Mouse (Mus musculus) regulatory T cell (primary cell): Measurements from ENCODE around the gene Prss35.

Experiments
- in situ Hi-C: fragments of 300-600 bp; cut with MboI, MseI; formaldehyde crosslinking; loops from one replicate; pipeline ENCODE4 v1.15.1; 2025; ENCODE audit warnings: high pct_unique_total_duplicates

The Prss35 gene

DNA sequence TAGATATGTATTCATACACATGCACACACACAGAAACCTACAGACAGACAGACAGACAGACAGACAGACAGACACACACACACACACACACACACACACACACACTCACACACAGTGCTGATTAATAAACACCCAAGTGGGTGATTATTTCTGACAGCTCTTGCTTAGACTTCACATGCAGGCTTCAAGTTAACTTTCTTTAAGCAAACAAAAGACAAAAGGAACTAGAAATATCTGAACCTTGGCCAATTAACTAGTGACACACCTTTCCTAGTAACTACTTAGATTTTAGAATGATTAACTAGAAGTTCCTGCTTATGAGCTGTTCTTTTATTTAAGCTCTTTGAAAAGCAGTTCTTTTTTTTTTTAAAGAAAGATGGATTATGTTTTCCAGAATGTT is 9.1 kb upstream of the Prss35 start:
- in situ Hi-C loops, result no loop called here

DNA sequence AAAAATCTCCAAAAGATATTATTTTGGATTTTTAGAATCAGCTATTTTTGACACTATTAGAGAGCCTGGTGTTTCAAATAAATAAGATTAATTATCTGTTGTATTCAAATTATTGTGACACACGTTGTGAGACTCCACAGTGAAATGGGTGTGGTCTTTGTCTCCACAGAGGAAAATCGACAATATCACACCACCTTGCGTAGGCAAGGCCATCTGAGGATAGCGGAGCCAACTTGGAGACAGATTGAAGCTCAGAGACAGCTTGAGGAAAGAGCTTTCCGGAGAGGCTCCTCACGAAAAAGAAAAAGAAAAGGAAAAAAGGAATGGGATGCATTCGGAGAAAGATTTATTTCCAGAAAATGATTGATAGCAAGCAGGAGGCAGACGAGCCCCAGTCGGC is 8.7 kb upstream of the Prss35 start:
- in situ Hi-C loops, result no loop called here

DNA sequence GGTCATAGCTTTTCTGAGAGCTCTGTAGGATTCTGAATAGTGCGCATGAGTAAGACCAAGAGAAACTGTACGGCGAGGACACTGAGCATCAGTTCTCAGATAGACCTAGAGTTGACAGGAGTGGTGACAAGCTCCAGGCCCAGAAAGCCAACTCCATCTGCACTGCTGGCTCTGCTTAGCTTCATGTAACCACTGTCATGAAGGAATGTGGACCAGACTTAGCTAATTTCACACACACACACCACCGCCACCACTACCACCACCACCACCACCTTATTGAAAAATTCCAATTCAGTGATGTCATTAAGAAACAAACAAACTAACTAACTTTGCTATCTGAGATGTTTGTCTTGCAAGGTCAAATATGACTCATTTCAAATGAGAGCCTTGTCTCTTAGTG is 6.5 kb upstream of the Prss35 start:
- in situ Hi-C loops, result no loop called here

DNA sequence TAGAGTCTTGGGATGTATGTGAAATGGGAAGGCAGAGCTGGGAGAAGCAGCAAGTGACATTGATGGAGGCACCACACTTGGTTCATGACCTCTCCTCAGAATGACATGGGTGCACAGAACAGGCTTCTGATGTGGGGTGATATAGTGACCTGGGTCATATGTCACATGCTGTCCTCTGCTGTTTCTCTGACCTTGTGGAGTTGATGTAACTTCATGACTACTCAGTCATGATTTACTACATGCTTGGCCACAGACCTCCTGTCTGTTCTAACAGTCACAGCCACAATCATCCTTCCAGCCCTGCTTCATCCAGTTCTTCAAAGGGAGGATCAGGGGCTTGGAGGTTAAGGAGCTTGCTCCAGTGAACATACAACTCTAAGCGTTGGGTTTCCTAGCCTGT is 5.4 kb upstream of the Prss35 start:
- in situ Hi-C loops, result no loop called here

DNA sequence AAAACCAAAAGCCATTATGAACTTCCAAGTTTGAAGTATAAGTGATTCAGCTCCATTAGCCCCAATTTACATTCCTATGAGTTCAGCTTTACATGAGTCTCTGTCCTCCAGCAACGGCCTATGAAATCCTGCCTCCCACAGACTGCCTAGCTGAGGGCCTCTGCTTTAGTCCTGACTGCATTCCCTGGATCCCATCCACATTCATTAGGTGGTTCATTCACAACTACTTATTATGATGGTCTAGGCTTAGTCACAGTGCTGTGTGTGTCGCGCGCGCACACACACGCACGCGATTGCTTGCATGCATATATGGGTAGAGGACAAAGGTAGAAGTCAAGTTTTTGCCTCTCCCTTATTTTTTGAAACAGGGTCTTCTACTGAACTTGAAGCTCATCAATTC is 4.6 kb upstream of the Prss35 start:
- in situ Hi-C loops, result no loop called here

DNA sequence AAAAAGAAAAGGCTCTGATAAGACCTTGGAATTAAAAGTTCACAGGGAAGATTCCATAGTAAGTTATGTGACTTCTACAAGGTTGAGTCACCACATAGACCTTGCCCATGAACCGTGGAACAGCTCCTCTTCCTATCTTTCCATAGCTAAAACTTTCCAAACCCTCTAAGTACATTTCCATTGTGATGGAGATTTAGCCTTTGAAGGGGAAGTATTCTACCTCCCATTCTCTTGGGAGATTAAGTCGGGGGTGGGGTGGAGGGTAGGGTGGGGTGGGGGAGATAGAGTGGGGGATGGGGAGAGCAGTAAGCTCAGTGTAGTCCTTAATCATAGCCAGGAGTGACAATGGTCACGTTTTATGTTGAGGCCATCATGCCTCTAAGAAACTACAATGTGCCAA is 3.5 kb upstream of the Prss35 start:
- in situ Hi-C loops, result no loop called here

DNA sequence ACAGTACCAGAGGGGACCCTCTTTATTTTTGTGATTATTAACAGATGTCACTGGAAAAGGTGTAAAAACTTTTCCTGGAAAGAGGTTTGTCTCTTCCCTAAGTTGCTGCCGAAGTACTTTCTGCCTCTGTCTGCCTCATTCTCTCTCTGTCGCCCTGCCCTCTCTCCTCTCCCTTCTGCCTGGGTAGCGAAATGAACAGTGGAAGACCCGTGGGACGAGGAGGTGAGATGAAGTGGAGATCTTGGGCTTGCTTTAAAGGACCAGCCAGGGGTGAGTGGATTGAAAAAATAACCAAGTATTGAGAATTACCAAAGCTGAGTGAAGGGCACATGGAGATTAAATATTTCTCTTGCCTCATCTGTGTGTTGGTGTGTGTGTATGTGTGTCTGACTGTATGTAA is 592 bp downstream of the Prss35 start:
- in situ Hi-C loops, result no loop called here

DNA sequence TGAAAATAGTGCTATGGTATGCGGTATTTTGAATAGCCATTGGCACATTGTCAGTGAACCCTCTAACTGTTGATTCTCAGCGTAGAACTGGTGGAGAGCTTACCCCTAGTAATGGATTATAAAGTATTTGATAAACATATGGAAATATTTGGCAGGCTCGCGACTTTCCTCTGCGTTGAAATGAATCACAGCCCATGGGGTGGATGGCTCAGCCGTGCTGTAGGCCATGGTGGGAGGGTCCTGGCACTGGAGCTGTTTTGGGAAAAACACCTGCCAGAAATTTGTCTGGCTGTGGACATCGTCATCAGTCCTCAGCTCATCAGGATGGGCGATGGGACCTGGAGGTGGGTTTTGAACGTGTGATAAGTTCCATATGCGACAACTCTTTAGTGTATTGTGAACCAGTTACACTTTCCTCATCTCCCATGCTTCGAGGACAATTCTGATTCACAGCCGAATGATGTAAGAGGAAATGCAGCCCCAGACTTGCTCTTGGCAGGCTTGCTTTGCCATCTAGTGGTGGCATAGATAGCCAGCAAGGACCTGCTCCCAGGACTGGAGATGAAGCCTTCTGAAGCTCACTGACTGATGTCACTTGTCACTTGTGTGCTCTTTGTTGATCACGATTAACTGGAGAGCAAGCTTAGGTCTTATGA is 2.6 kb downstream of the Prss35 start:
- in situ Hi-C loops, result loop anchor here (5.0 kb wide), 1 partner anchor 154 kb away; no protein-coding TSS in a partner anchor

DNA sequence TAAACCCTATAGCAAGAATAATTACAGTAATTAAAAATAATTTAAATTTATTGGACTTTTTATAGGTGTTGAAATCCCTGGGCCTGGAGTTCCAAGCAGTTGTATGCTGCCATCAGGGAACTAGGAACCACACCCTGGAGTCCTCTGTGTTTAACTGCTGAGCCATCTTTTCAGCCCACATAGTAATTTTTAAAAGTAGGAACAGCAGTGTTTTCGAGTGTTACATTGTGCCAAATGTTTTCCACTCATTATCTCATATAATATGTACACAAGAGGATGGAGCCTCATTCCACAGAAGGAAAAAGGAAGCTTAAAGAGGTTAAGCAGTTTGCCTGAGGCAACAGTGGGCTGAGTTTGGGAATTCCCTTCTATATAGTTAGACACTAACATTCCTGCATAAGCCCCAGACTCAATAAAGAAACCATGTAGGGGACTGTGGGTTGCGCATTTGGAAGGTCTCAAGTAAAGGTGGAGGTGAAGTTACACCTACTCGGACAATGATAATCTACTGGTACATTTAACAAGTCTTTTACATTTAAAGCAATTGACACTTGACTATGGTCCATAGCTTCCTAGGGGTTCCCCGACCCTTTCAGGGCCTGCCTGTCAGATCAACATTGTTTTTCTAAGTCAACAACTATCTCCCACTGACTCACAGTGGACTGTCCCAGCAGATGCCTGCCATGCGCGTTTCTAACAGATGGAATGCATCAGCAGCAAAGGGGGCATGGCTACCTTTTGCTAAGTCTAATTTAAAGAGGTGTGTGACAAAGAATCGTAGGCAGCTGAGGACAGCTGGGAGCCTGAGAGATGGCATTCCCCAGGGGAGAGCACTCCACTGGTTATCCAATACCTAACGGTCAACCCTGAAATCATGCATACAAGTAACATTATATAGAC is 19.3 kb downstream of the Prss35 start:
- in situ Hi-C loops, result no loop called here

DNA sequence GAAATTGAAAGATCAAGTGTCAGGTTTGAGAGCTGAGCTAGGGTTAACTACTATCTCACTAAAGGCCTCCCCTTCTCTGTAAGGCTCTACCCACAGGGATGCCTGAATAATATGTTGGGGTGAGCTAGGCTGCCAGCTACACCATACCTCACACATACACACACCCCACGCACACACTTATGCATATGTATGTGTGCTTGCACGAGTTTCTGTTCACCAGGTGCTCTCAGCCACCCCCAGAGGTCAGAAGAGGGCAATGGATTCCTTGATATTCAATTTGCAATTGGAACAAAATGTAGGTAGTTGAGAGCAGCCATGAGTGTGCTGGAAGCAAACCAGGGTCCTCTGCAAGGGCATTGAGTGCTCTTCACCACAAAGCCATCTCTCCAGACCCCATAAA is 20.6 kb downstream of the Prss35 start:
- in situ Hi-C loops, result no loop called here

DNA sequence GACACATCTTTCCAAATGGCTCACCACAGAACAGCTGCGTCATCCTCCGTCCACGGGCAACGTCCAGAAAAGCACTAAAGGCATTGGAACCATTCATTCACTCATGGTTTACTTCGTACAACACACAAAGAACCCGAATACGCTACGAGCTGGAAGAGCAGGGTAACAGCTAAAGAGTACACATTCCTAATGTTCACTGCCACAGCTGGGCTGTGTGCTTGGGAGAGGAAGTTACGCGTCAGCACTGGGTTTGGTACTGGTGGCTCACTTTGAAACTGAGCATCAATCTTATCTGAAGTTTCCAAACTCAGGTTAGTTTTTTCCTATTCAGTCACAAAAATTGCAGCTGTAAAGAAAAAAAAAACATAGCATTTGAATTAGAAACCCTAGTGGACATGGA is 23.5 kb downstream of the Prss35 start:
- in situ Hi-C loops, result no loop called here

DNA sequence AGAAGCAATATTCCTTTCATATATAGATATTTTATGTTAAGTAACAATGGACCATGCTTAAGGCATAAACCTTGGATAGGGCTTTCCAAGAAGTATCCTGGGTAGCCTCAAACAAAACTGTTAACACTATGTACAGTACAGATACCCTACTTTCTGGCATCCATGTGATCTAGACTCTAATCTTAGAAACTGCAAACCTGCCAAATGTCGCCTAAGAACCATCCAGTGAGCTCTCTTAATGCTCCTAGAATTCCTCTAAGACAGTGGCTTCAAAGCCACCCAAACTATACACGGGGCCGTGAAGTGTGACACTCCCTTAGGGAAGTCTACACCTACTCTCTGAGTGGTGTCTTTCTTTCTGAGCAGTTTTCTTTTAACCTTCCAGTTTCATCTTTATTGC is 29.4 kb downstream of the Prss35 start:
- in situ Hi-C loops, result loop anchor here (10.0 kb wide), 1 partner anchor 572 kb away; no protein-coding TSS in a partner anchor

DNA sequence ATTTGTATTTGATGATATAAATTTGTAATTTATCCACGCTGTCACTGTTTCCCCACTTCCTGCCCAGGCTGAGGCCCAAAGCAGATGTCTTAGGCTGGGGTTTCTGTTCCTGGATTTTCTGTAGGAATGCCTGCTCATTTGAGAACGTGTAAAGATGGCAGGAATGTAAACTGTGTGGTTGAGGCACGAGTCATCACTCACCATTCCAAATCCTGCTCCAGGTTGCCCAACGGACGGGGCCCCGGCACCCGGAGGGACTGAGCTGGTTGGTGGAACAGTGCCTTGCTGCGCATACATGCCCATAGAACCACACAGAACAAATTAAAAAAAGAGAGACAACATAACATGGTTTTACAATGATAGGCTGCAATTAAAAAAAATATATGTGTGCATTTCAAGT is 30.5 kb downstream of the Prss35 start:
- in situ Hi-C loops, result loop anchor here (10.0 kb wide), 1 partner anchor 571 kb away; no protein-coding TSS in a partner anchor

DNA sequence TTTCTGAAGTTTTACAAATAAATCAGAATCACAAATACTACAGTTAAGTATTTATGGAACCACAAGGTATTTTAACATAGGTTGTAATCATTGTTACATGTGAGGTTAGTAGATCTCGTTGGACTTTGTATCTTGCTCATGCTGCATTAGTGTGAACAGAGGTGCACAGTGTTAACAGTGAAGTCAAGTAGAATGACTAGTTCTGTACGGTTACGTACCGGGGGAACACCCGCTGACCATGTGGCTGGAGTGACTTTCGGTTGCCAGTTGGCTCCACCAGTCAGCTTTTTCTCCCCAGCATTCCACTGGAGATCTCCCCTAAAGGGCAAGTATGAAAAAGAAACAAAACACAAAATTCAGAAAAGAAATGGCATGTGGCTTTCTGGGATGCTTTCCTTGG is 31.9 kb downstream of the Prss35 start:
- in situ Hi-C loops, result loop anchor here (10.0 kb wide), 1 partner anchor 569 kb away; no protein-coding TSS in a partner anchor

DNA sequence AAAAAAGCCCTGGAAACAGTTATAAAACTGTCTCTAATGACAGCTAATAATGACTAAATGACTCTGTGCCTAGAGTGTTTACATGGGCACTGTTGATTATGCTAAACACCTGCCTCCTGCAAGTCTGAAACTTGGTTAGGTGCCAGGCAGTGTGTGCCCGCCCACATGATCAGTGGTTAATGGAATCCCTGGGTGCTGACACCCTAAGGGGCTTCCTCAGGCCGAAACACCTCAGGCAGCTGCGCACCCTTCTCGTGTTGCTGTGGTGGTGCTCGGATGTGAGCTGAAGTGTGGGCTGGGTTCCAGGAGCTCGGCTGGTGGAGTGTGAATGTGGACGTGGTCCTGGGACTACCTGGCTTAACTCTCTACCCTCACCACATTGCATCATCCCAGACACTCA is 33.9 kb downstream of the Prss35 start:
- in situ Hi-C loops, result loop anchor here (10.0 kb wide), 1 partner anchor 567 kb away; no protein-coding TSS in a partner anchor

DNA sequence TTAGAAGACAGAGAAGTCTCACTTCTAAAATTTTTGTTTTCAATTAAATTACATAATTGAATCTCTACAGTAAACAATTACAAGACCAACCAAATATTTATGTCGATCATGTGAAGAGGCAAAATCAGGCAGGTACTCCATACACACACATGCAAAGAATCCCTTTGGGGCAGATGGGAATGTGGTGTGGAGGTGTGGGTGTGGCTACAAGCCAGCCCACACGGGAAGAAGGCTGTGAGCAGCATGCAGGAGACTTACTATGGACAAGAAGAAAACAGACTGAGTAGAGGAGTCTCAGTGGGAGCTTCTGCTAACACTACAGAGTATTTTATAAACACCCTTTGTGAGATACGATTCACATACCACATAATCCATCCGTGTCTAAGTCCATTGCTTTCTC is 34.8 kb downstream of the Prss35 start:
- in situ Hi-C loops, result loop anchor here (10.0 kb wide), 1 partner anchor 567 kb away; no protein-coding TSS in a partner anchor

DNA sequence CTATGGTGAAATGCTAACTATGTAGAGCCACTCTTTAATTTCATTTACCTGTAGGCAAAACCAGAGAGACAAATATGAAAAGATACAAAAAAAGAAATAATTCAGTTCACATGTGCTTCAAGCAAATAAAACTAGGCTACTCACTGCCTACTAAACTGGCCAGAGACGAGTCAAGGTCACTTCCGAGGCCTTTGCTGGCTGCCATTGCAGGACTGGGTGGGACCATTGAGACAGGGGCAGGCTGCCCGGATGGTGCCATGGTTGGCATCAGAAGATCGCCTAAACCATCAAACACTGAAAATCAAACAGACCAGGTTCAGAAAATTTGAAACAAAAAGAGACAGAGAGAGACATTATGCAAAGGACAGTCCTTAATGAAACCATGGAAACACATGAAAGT is 38.0 kb downstream of the Prss35 start:
- in situ Hi-C loops, result no loop called here

DNA sequence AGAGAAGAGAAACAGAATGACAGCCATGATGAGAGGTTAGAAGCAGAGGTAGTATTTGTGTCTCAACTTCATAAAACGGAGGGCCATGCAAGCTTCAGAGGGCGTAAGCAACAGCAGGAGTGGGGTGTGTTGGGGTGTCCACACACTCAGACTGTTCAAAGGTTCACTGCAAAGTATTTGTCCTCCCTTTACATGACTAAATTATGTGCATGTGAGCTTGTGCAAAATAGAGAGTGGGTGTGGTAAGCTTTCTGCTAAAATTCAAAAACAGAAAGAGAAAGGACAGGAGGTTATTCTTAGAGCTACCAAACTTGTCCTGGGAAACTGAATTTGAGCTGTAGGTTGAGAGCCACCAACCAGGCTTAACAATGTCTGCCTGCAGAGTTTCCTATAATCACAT is 39.4 kb downstream of the Prss35 start:
- in situ Hi-C loops, result no loop called here

DNA sequence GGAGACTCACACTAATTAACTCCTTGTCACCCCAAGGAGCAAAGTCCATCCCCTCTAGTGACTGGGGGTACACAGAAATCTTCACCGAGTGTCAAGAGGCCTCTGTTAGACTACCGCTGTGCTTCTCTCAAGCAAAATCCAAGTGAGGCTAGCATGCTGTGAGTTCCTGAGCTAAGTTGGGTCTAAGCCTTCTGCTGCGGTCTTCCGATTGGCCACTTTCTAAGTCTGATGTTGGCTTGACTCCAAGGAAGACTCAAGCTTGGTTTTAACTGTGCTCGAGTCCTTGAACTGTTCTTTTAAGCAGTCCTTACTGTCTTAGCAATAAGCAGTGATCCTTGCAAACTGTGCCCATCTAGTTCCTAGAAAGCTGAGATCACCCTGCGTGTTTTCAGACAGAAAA is 45.7 kb downstream of the Prss35 start:
- in situ Hi-C loops, result no loop called here

DNA sequence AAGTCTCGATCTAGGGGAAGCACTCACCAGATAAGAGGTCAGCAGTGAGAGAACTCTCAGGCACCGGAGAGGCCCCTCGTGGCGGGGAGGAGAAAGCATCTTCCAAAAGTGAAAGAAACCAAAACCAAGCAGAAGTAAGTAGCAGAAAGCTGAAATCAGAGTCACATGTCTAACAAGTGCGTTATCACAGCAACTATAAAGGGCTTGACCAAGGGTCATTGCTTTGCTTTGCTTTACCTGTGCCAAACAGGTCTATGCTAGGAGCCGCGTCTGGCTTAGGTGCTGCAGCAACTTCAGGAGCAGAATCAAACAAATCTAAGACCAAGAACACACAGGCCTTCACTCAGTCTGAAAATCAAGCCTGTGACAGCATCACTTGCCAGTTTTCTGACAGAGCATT is 48.5 kb downstream of the Prss35 start:
- in situ Hi-C loops, result no loop called here

DNA sequence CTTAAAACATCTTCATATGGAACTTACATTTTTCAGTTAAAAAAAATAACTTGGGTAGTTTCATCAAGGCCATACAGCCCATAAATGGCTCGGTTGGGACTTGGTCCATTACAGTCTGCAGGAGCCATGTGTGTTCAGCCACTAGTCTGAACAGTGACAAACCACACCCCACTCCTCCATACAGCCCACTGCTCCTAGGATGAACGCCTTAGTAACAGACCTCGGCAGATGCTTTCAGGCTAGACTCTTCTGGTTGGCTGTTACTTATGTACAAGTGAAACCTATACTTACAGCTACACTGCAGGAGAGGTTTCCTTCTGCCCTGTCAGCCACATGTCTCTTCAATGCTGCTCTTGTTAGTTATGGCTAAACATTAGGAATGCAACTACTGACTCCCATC is 51.8 kb downstream of the Prss35 start:
- in situ Hi-C loops, result no loop called here

DNA sequence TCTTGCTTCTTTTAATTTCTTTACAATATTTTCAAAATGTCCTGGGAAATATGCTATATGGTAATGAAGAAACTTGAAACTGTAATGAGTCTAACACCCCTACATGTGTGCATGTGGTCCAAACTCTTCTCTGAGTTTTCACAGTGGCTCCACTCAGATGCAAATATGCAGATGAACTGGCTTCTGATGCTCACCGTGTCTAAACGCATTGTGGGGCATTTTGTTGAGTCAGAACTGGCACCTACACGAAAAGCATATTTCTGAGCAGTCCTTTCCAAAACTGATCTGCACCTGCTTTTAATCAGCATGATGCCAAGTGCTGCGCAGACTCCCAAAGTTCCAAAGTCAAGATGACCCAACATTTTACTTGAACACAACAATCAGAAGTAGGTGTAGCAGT is 54.1 kb downstream of the Prss35 start:
- in situ Hi-C loops, result no loop called here

DNA sequence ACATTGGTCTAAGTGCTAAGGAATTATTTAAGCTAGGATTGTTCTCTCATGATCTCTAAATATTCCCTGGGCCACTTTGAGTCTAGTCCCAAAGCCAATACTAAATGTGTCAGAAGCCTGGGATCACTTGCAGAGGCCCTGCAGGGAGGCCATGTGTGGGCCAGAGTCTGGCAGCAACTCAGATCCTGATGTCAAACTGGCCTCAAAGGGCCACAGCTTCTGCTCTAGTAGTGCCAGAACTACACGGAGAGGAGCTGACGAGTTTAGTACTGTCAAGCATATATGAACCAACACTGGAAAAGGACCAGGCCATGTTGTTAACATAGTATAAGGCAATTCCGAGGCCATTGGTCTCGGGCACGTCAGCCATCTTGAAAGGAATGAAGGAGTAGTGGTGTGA is 54.7 kb downstream of the Prss35 start:
- in situ Hi-C loops, result no loop called here
